Mouse (Mus musculus): ENCODE data around the gene Nfia.

Gene Nfia

GRCm38 (mm10) chr4:98061086-98061485, 288.6 kb downstream of the Nfia start:
- peak; percentile 52 for DNase-seq (ENCODE audit: low spot score)

DNA sequence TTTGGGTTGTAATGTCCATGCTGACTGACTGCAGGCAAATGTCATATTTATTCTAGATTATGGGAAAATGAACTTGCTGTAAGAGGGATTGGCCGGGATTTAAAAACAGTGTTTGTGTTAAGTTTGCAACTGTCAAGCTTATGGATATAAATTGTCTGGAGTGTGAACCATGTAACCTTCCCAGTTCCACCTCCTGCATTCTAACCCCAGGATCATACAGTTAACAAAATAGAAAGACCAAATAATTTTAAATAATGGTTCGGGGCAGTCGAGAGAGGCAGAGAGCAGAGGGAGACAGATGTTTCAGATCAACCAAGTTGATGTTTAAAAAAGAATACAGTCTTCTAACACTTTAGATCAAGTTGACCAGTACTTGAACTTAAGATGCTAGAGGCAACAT, 290.7 kb downstream of the Nfia start:
- no peak for DNase-seq (ENCODE audit: low spot score)

GRCm38 (mm10) chr4:98076106-98076505, 303.6 kb downstream of the Nfia start:
- no peak for DNase-seq (ENCODE audit: low spot score)

DNA sequence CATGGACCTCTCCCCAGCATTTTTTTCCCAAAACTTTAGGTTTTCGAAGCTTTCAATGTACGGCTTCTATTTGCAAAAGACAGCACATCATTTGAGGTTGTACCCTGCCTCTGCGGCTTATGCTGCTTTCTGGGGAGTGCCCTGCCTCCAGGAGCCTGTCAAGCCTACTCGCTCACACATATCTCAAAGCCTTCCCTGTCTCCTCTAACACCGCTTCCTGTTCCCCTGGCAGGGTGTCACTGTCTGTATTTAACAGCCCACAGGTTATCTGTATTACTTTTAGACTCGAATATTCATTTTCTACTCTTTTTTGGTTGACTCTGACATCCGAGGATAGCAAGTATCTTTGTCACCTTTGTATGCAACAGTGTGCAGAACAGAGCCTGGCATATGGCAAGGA, 304.1 kb downstream of the Nfia start:
- no peak for DNase-seq (ENCODE audit: low spot score)

GRCm38 (mm10) chr4:98080586-98080985, 308.1 kb downstream of the Nfia start:
- DNase-seq (ENCODE audit: low spot score) = no peak

DNA sequence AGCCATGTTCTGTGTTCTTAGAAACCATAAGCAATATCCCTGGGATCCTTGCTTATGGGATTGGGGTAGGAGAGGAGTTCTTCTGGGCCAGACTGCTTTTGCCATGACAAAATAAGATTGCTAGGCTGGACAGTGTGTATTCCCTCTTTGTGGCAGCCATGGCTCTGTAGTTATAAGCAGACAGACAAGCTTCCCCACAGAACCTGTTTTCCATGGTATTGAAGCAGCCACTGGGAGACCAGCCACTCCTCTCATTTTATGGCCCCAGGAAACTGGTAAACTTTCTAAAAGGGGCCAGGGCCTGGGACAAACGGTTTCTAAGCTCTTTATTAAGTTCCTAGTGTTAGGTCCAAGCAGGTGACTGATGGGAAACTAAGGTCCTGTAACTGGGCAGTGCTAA, 309.4 kb downstream of the Nfia start:
- DNase-seq (ENCODE audit: low spot score) = no peak

GRCm38 (mm10) chr4:98082512-98082911, 310.0 kb downstream of the Nfia start:
- no peak for DNase-seq (ENCODE audit: low spot score)

DNA sequence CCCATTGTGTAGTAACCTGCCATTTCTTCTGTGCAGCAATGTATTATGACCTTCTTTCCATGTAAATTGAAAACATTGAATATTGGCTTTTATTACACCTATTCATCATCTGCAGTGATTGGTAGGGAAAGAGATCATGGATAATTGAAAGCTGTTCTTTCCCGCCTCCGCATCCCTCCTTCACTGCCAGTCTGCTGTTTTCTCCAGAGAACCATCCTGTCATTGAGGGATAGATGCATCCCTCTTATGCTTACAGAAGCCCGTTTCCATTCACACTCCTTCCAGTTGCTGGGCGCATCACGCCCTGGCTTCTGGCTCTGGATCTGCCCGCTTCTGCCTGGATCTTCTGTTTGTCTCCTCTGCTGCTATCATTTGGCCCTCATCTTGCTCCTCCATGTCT, 312.5 kb downstream of the Nfia start:
- no peak for DNase-seq (ENCODE audit: low spot score)

GRCm38 (mm10) chr4:98086976-98087375, 314.4 kb downstream of the Nfia start:
- peak; percentile 50 for DNase-seq (ENCODE audit: low spot score)

DNA sequence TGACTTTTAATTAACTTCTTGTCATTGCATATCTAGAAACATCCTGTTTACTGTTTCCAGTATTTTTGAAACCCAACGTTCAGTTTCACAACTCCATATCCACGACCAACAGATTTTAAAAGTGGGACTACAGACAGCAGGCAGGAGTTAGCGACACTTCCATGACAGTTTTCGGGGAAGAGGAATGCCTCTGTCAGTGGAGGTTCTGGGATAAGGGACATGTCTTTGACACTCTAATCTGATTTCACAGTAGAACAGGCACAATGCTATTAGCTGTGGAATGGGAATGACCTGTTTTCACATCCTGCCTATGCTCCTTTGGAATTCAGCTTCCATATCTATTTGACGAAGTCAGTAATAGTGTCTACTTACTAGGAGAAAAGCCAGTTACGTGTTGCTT, 317.5 kb downstream of the Nfia start:
- peak; percentile 60 for DNase-seq (ENCODE audit: low spot score)

DNA sequence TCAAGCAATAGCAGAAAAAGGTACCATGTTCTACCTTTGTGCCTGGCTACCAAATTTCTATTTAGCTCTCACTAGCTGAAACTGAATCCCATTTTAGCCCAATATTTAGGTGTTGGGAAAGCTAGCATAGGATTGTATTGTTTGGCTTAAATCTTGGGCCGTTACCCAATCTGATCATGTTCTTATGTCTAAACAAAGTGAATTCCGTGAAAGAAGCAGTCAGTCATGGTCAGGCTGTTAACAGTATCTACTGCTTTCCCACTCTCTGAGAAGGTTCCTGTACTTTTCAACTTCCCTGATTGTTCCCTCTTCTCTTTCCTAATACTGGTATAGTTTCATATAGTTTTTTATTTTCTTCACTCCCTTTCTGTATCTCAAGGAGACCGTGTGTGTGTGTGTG, 318.1 kb downstream of the Nfia start:
- DNase-seq (ENCODE audit: low spot score) = no peak

DNA sequence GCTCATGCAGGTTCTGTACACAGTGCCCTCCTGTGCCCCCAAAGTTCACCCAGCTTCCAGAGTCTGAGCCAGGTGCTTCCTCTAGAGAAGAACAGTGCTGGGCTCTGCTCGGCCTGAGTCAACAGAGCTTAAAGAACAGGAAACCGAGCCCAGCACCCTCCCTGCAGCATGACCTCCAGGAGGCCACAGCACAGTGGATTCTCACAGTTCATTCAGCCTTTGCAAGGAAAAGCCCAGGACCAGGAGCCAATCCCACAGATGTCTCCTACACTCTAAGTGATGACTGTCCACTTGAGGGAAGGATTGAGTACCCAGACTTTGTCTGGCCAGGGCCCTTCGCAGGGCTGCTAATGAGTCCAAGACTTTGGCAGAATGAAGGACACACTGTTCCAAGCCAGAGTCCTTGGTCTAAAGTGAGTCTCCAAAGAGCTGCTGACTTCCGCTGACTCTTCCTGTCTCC, 318.9 kb downstream of the Nfia start:
- DNase-seq (ENCODE audit: low spot score) = peak; percentile 72

GRCm38 (mm10) chr4:98091901-98092472, 319.5 kb downstream of the Nfia start:
- no peak for DNase-seq (ENCODE audit: low spot score)

GRCm38 (mm10) chr4:98094112-98094805, 321.7 kb downstream of the Nfia start:
- no peak for DNase-seq (ENCODE audit: low spot score)

DNA sequence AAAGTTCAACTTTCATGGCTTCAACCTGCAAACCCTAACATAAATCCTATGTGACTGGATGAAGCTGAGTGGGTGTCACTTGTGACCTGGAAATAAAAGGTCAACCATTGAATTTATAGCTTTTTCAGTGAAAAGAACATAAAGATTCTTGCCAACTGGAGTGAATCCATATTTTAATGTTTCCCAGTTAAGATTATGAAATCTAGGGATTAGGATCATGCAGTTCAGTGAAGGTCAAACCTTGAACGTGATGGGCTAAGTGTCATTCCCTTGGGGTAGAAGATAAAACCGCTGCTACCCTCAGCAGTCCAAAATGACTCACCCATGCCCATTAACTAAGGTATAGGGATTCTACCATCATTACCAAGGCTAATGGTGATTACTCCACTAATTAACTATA, 322.5 kb downstream of the Nfia start:
- no peak for DNase-seq (ENCODE audit: low spot score)

DNA sequence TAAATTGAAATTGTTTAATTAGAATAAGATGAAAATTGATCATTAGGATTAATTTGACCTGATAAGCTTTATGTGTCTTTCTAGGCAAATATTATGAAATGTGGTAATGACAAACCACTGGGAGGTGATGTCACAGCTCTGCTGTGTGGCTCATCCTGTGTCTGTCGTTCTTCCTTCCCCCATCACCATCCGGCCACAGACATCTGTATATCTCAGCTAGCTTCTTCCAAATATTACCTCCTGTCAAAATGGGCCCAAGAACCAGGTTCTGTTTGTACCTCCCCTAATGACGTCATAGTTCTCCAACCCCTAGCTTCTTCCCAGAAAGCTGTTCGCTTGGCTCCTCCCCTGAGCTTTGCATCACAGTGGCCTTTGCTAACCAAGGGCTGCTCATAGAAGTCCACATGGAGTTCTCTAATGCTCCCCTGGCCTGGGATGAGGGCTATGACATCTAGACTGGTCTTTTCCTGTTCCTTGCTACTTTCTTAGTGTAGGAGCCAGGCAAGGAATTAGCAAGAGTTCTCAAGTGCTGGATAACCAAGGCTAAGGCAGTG, 324.6 kb downstream of the Nfia start:
- DNase-seq (ENCODE audit: low spot score) = no peak

DNA sequence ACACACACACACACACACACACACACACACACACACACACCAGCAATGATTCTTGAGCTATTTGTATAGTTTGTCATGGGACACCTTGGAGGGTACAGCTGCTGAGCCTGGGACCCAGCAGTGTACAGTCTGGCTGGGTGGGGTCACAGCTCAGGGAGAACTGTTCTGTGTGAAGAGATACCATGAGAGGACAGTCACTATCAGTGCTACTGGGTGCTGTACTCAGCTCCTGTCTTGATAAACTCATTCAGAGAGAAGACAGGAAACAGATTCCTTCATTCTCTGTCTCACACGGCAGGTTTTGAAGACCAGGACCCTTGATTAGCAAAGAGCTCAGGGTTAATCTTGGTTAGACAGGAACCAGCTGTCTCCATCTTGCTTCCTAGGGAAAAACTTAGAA, 326.1 kb downstream of the Nfia start:
- DNase-seq (ENCODE audit: low spot score) = no peak

- DNase-seq (ENCODE audit: low spot score) = no peak
Measured at GRCm38 (mm10) chr4:98099433-98099832, 326.9 kb downstream of the Nfia start.

DNA sequence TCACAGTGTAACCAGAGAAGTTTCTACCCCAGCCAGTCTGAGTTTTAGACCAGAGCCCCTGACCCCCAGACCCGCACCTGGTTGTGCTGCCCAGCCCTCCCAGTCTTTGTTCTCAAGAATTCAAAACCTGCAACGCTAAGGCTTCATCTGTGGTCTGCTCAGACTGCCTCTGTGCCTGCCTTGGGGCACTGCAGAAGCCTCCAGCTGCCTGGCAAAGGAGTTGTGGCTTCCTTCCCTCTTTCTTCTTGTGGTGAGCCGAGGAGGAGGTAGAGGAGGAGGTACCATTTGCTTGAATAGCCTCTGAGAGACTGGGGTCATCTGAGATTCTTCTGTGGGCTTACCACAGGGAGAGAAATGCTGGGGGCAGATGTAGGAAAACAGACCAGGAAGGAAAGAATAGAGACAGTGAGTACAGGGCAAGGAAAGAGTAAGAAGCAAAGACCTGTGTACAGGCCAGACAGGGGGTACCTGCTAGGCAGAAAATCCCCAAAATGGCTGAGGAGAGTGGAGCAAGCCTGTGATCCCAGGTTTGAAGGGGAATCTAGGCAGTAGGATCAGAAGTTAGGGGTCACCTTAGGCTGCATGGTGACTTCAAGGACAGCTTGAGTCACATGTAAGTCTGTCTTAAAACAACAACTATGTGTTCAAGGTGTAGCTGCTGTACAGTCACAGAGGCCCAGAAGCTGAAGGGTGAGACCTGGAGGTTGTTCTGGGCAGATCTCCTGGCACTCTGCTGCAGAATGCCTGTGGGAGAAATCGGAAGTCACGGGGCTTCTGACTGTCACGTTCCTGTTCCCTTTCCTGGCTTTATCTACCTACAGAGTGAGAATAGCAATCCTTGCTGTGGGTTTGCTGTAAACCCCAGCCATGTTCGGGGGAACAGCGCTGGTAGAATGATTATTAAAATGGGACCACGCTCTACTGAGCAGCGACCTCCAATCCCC, 328.9 kb downstream of the Nfia start:
- DNase-seq (ENCODE audit: low spot score) = no peak

DNA sequence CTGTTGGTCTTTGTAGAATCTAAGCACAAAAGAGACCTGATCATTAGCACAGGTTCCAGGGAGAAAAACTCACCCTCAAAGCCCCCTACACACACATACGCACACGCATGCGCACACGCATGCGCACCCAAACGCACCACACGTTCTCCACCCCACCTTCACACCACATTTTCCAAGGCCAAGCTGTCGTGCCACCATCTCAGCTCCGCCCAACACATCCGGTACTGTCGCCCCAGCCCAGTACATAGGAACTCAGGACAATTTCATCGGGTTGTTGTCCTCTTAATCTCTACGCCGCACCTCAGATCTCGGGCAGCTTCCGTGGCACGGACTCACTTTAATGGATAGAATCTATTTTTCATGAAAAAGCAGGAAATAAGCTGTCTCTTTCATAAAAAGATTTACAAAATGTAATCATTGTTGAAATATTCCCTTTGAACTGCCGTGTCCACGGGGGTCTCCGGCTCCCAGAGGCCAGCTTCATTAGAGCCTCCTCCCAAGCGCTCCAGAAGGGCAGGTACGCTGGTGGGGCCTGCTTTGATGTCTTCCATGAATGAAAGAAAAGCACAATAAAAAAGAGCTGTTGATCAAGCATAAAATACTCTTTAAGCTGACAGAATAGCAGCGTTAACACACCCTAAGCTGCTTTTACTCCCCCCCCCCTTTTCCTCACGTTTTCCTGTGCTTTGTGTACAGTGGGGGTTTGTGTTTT, 330.2 kb downstream of the Nfia start:
- DNase-seq (ENCODE audit: low spot score) = peak; percentile 55

DNA sequence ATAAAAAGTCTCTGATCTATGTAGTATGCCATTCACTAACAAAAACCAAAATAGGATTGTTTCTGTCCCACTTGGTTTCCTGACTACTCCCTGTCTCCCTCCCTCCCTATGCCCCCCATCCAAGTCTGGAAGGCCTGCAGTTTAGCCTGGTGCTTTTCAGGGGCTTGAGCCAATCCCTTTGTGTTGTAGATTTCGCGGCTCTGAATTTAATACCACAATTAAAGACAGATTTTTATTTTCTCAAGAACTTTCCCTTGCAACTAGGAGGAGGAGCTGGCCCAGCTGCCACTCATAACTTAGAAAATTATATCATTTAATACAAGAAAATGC, 330.8 kb downstream of the Nfia start:
- DNase-seq (ENCODE audit: low spot score) = no peak

GRCm38 (mm10) chr4:98104161-98104560, 331.6 kb downstream of the Nfia start:
- DNase-seq (ENCODE audit: low spot score) = peak; percentile 59
